ENCODE assay signal across 9 mouse cellular contexts in the genomic region with DNA sequence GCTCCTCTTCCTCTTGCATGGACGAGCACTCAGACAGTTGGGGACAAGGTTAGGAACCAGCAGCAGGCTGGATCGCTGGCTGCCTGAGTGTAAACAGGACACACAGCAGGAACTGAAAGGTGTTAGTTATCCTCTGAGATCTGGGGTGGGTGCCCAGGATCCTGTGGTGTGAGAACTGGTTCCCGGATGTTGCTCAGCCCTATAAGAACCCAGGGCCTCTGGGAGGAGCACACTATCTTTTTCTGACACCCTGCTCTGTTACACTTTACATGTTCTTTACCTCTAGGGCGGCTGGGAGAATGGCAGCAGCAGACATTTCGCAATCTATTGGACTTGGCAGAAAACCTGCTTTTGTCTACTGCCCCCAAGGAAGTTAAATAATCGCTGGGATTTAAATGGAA.
DNase-seq lines count a peak whose midpoint lies in the region; ATAC-seq and TF ChIP-seq lines count a peak whose summit lies in the region.
"Had no signal": no experiment of that assay in that cellular context is flagged by ENCODE, and none has a peak within 500 bp of the region (broad histone marks: within the 10 kb centered on the region; RNA-seq: fewer than 3 reads in every experiment).

No protein-coding gene starts in this region.

- ATAC-seq in kidney, embryonic 14.5 days (ENCODE audit: low FRiP score, low TSS enrichment): no peak
- ATAC-seq in intestine, embryonic 16.5 days: peak; percentile 76
- peak; percentile 34 for ATAC-seq in megakaryocyte, adult 5-6 weeks (ENCODE audit: poor library complexity, severe bottlenecking)
- no peak for ATAC-seq in forebrain, embryonic 16.5 days

- WGBS in kidney, embryonic 14.5 days: 61% methylated on average over 6 of the region's 6 CpGs
- 37% methylated on average over 6 of the region's 6 CpGs for WGBS in intestine, embryonic 16.5 days
- 50% methylated on average over 6 of the region's 6 CpGs for WGBS in forebrain, embryonic 16.5 days
- WGBS in midbrain, embryonic 10.5 days: 67% methylated on average over 6 of the region's 6 CpGs

- TF ChIP-seq POLR2A in bone marrow macrophage, adult 2 months (IDR thresholded peaks at IDR 0.05; ENCODE audit: borderline replicate concordance, low read depth, low read length): no peak

- H3K4me2 ChIP-seq in kidney, embryonic 14.5 days (replicated peaks; ENCODE audit: low read depth, low read length): no peak overlapping the region
- no peak overlapping the region for H3K4me2 ChIP-seq in intestine, embryonic 16.5 days (ENCODE audit: low read depth, low read length)
- H3K4me2 ChIP-seq in forebrain, embryonic 16.5 days (ENCODE audit: low read length): no peak overlapping the region
- H3K4me2 ChIP-seq: midbrain, embryonic 11.5 days had no signal

- H3K27ac ChIP-seq in kidney, embryonic 14.5 days (ENCODE audit: low read depth, low read length): no peak overlapping the region
- peak overlapping the region; percentile 13; the same call in 1 of the 2 replicates for H3K27ac ChIP-seq in bone marrow macrophage, adult 2 months (ENCODE audit: insufficient read depth, low read depth, low read length)
- no peak overlapping the region for H3K27ac ChIP-seq in intestine, embryonic 16.5 days (ENCODE audit: low read length)
- H3K27ac ChIP-seq in forebrain, embryonic 16.5 days (ENCODE audit: low read length): no peak overlapping the region
- no peak overlapping the region for H3K27ac ChIP-seq in midbrain, embryonic 10.5 days (replicated peaks)

- H3K36me3 ChIP-seq in kidney, embryonic 14.5 days (ENCODE audit: control insufficient read depth, insufficient read depth, low read length): no peaks in the 10 kb centered on the region; the same call in 1 of the 2 replicates
- H3K36me3 ChIP-seq in intestine, embryonic 16.5 days (ENCODE audit: control insufficient read depth, insufficient read depth, low read length): no peaks in the 10 kb centered on the region
- H3K36me3 ChIP-seq in forebrain, embryonic 16.5 days (ENCODE audit: control insufficient read depth, insufficient read depth): no peaks in the 10 kb centered on the region
- no peaks in the 10 kb centered on the region for H3K36me3 ChIP-seq in midbrain, embryonic 10.5 days

- H3K9ac ChIP-seq in kidney, embryonic 14.5 days (ENCODE audit: low read depth, low read length): no peak overlapping the region
- H3K9ac ChIP-seq in intestine, embryonic 16.5 days (ENCODE audit: low read depth, low read length): no peak overlapping the region
- H3K9ac ChIP-seq in forebrain, embryonic 16.5 days (replicated peaks; ENCODE audit: low read depth, low read length): no peak overlapping the region

- no peaks in the 10 kb centered on the region for H3K9me3 ChIP-seq in kidney, embryonic 14.5 days (ENCODE audit: control insufficient read depth, low read length)
- H3K9me3 ChIP-seq in intestine, embryonic 16.5 days (ENCODE audit: control insufficient read depth, low read length): no peaks in the 10 kb centered on the region
- H3K9me3 ChIP-seq in forebrain, embryonic 16.5 days (ENCODE audit: control insufficient read depth, low read length): no peaks in the 10 kb centered on the region
- no peaks in the 10 kb centered on the region for H3K9me3 ChIP-seq in midbrain, embryonic 10.5 days (replicated peaks)

- no peak for TF ChIP-seq CTCF in bone marrow macrophage, adult 2 months (IDR thresholded peaks at IDR 0.05; ENCODE audit: low read depth, low read length)

- peaks cover 12% of the 10 kb centered on the region for H3K4me1 ChIP-seq in kidney, embryonic 14.5 days (ENCODE audit: control insufficient read depth, insufficient read depth, low read length)
- H3K4me1 ChIP-seq in bone marrow macrophage, adult 2 months (ENCODE audit: control insufficient read depth, insufficient read depth, low read length): peaks cover 45% of the 10 kb centered on the region
- peaks cover 5% of the 10 kb centered on the region; the same call in 1 of the 2 replicates for H3K4me1 ChIP-seq in intestine, embryonic 16.5 days (ENCODE audit: control insufficient read depth, insufficient read depth, low read length)
- no peaks in the 10 kb centered on the region for H3K4me1 ChIP-seq in forebrain, embryonic 16.5 days (replicated peaks; ENCODE audit: control insufficient read depth, insufficient read depth, low read length)
- H3K4me1 ChIP-seq in midbrain, embryonic 10.5 days: peaks cover 14% of the 10 kb centered on the region

- no peak overlapping the region for H3K4me3 ChIP-seq in kidney, embryonic 14.5 days (ENCODE audit: low read length)
- no peak overlapping the region for H3K4me3 ChIP-seq in bone marrow macrophage, adult 2 months (ENCODE audit: insufficient read depth, low read length)
- no peak overlapping the region for H3K4me3 ChIP-seq in intestine, embryonic 16.5 days (ENCODE audit: low read length)
- no peak overlapping the region for H3K4me3 ChIP-seq in forebrain, embryonic 16.5 days (replicated peaks; ENCODE audit: low read length)
- H3K4me3 ChIP-seq in midbrain, embryonic 10.5 days: no peak overlapping the region

- DNase-seq in kidney, postnatal 10 days: peak; percentile 40
- no peak for DNase-seq in testis, postnatal 10 days (ENCODE audit: low spot score)
- DNase-seq in midbrain, embryonic 10.5 days (ENCODE audit: low spot score): no peak

- no peaks in the 10 kb centered on the region for H3K27me3 ChIP-seq in kidney, embryonic 14.5 days (ENCODE audit: control insufficient read depth, insufficient read depth, low read length)
- no peaks in the 10 kb centered on the region for H3K27me3 ChIP-seq in intestine, embryonic 16.5 days (replicated peaks; ENCODE audit: control insufficient read depth, insufficient read depth, low read length)
- no peaks in the 10 kb centered on the region for H3K27me3 ChIP-seq in forebrain, embryonic 16.5 days (replicated peaks; ENCODE audit: control insufficient read depth, insufficient read depth, low read length)
- H3K27me3 ChIP-seq in midbrain, embryonic 10.5 days (ENCODE audit: low read depth, poor library complexity, severe bottlenecking): no peaks in the 10 kb centered on the region

Comparison
In these comparisons a context has a peak if more than half of its experiments do, and no peak if none do; other contexts are left out.
1. ATAC-seq: peak in intestine, embryonic 16.5 days (single experiment) and megakaryocyte, adult 5-6 weeks (single experiment); none in kidney, embryonic 14.5 days (single experiment) and forebrain, embryonic 16.5 days (single experiment).